Mouse (Mus musculus) kidney, postnatal 14 days (tissue): ENCODE measurements around the gene Rnf130.
"Not testable (repeated sequence)": the region's sequence is repeated elsewhere in the genome, so short reads cannot be mapped to it uniquely, and the experiment has no call there.

Experiments used
- DNase-seq: peaks from one replicate; pipeline ENCODE4 v3.0.0; 2022; ENCODE audit warnings: mixed read lengths

The Rnf130 gene

GRCm38 (mm10) chr11:50089840-50090239, 64.7 kb downstream of the Rnf130 start:
- DNase-seq: no peak

GRCm38 (mm10) chr11:50090982-50091675, 66.0 kb downstream of the Rnf130 start:
- DNase-seq: no peak

GRCm38 (mm10) chr11:50091681-50092080, 66.5 kb downstream of the Rnf130 start:
- no peak for DNase-seq

GRCm38 (mm10) chr11:50095661-50096060, 70.5 kb downstream of the Rnf130 start:
- no peak for DNase-seq

GRCm38 (mm10) chr11:50097091-50097490, 71.9 kb downstream of the Rnf130 start:
- no peak for DNase-seq

GRCm38 (mm10) chr11:50098961-50099481, 73.9 kb downstream of the Rnf130 start:
- DNase-seq: no peak

- peak; percentile 47 for DNase-seq
Observed at GRCm38 (mm10) chr11:50099692-50100091, 74.5 kb downstream of the Rnf130 start.

GRCm38 (mm10) chr11:50100548-50101307, 75.6 kb downstream of the Rnf130 start:
- DNase-seq: no peak

- DNase-seq: not testable (repeated sequence)
Observed at GRCm38 (mm10) chr11:50101962-50102361, 76.8 kb downstream of the Rnf130 start.

GRCm38 (mm10) chr11:50104016-50104415, 78.9 kb downstream of the Rnf130 start:
- DNase-seq: no peak

- no peak for DNase-seq
Observed at GRCm38 (mm10) chr11:50105237-50105636, 80.1 kb downstream of the Rnf130 start.

GRCm38 (mm10) chr11:50106024-50106423, 80.9 kb downstream of the Rnf130 start:
- DNase-seq: no peak

- peak; percentile 57 for DNase-seq
Observed at GRCm38 (mm10) chr11:50108823-50109244, 83.7 kb downstream of the Rnf130 start.

GRCm38 (mm10) chr11:50114329-50114728, 89.2 kb downstream of the Rnf130 start:
- peak; percentile 83 for DNase-seq

GRCm38 (mm10) chr11:50122631-50123081, 97.5 kb downstream of the Rnf130 start:
- no peak for DNase-seq

GRCm38 (mm10) chr11:50127781-50128180, 102.6 kb downstream of the Rnf130 start:
- no peak for DNase-seq

GRCm38 (mm10) chr11:50130811-50131766, 105.9 kb downstream of the Rnf130 start, which contains the start of gene Tbc1d9b:
Gene Tbc1d9b (plus strand): TSS chr11:50131396.
- DNase-seq: peak; percentile 94

GRCm38 (mm10) chr11:50131801-50132201, 106.7 kb downstream of the Rnf130 start:
- no peak for DNase-seq

GRCm38 (mm10) chr11:50132265-50132664, 107.1 kb downstream of the Rnf130 start:
- no peak for DNase-seq

GRCm38 (mm10) chr11:50134136-50134859, 109.2 kb downstream of the Rnf130 start:
- DNase-seq: no peak

GRCm38 (mm10) chr11:50138206-50138822, 113.2 kb downstream of the Rnf130 start:
- DNase-seq: no peak
